Mouse (Mus musculus): ENCODE measurements around the gene Suz12.

Suz12 gene

GRCm38 (mm10) chr11:80075608-80076277 is 82.8 kb downstream of the Suz12 start:
- no peak for DNase-seq (ENCODE audit: low spot score in 2 of 2)

DNA sequence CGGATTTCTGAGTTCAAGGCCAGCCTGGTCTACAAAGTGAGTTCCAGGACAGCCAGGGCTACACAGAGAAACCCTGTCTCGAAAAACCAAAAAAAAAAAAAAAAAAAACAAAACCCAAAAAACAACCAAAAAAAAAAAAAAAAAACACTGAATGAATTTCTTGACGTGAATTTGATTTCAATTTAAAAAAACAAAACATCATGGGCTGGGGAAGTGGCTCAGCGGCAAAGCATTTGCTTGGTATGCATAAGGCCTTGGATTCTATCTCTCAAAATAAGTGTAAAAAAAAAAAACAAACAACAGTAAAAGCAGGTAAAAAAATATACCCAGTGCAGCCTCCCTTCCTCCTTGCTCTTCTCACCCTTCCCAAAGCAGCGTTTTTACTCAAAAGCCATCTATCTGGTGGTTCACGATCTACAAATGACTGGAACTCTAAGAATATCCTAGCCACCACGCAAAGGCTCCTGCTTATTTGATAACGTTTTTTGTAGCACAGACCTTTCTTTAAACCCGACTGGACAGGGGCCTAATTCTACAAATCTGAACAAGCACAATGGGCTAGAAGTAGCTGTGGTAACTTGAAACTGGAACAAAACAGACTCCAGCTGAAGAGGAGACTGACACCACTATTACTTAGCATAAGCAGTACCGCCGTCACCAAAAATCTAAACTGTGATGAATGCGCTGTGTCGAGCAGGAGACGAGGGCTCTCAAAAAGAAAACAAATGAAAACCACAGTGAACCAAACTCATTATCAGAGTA is 85.1 kb downstream of the Suz12 start:
- DNase-seq (ENCODE audit: low spot score in 2 of 2) = peak in 1 of 2 experiments; percentile 29

DNA sequence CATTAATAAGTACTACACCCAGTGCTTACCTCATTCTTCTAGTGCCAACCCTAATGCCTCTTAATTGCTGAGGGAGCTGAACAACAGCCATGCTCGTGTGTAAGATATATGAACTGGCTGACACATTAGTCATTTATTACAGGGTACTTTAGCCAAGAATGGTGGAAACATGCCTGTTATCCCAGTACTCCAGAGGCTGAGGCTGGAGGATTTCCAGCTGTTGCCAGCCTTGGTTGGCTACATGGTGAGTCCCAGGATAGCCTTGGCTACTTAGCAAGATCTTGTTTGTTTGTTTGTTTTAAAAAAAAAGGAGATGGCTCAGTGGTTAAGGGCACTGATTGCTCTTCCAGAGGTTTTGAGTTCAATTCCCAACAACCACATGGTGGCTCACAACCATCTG is 85.9 kb downstream of the Suz12 start:
- DNase-seq (ENCODE audit: low spot score in 2 of 2) = peak in 1 of 2 experiments; percentile 32

DNA sequence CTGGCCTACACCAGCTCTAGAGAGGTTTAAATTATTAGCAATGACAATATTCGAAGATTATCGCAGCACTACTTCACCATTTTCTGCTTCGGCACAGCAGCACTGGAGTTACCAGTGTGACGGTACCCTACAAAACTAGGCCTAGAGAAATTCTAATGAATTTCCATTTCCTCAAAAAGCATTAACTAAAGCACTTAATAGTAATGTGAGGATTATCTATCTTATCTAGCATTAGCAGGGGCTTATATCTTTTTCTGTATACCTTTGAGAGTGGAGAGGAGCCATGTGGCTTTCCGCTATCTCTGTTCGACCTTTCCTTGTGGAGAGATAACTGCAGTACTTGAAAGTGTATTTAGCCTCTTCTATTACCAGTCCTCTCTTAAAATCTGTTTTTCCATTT is 86.8 kb downstream of the Suz12 start:
- DNase-seq (ENCODE audit: low spot score in 2 of 2) = no peak

DNA sequence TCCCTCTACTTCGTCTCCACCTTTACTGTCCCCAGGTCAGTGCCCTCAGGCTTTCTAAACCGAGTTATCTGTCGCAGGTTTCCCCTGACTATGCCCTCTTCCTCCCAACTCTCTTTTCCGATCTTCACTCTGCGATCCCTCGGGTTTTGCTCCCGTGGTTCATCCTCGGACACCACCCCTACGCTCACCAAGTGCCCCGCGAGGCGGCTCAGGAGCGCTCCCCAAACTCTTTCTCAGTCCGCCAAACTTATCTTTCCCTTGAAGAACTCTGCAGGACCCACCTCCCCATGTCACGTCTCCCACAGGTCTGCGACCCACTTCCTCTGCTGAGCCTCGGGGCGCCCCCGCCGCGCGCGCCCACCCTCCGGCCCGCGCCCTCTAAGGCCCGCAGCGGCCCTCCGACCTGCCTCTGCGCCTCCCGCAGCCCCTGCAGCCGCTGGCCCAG is 87.5 kb downstream of the Suz12 start:
- peak; percentile 68 to 72 for DNase-seq (ENCODE audit: low spot score in 2 of 2)

DNA sequence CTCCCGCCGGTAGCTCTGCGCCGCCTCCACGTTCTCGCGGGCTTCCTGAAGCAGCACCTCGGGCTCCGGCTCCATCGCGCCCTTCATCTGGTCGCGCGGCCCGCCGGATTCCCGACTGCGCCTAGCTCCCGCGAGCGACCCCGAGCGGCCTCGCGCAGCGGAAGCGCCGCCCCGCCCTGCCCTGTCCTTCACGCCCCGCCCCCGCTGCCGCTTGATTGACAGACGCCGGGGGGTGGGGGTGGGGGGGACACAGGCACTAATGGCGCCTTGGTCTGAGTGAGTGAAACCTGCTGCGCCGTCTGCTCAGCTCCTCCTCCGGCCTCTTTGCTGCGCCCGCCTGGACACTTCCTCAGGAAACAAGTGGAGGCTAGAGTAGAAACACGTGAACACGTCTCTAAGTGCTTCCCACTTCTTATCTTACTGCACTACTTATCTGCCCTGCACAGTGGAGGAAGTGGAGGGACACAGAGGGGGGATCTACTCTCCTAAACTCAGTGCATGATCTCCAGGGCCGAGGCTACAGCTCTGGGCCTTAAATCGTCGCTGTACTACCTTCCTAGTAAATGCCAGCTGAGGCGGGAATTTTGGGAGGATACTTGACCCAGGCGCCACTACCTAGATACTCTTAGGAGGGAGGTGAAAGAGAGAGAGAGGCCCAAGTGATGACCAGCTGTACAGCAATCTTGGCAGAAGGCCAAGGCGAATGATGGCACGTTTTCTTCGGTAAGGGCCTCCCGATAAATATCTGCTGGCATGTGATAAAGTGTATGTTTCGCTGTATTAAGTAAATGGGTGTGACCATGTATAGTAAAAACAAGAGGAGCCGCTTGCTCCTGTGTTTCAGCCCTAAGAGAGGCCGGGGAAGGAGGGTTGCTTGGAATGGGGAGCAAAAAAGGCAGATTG is 88.2 kb downstream of the Suz12 start, which contains the start of gene Crlf3:
Crlf3 (minus strand) TSS at position 166 of the 903 bp plus-strand sequence.
- peak; percentile 93 to 96 for DNase-seq (ENCODE audit: low spot score in 2 of 2)

GRCm38 (mm10) chr11:80081786-80082319 is 88.9 kb downstream of the Suz12 start:
- peak in 1 of 2 experiments; percentile 27 for DNase-seq (ENCODE audit: low spot score in 2 of 2)
